Mouse (Mus musculus): ENCODE results near the gene Smarcb1.

- TF ChIP-seq CTCF (IDR thresholded peaks at IDR 0.05; ENCODE audit: insufficient read depth, low read length) = peak; percentile 87
- TF ChIP-seq POLR2A (IDR thresholded peaks at IDR 0.05; ENCODE audit: borderline replicate concordance, extremely low read depth, low read depth, low read length) = no peak
These were observed 24.0 kb downstream of the Smarcb1 start for GRCm38 (mm10) chr10:75897373-75897772.

All from lung, adult 2 months (tissue).